Mouse (Mus musculus) granulocyte monocyte progenitor cell, adult 5-6 weeks (primary cell): ENCODE data around the gene Olfr1511. TPM values are rescaled to one million over a fixed set of nuclear protein-coding genes. Genes with fewer than 3 reads are reported as not detected.

ENCODE experiments used
- ATAC-seq: replicated peaks from 2 replicates; pipeline ENCODE4 v1.8.0; 2016; ENCODE audit warnings: mild to moderate bottlenecking, moderate TSS enrichment, inconsistent platforms; ENCODE audit not compliant: poor library complexity, severe bottlenecking
- total RNA-seq, 2 experiments: library from RNA; stranded (forward) in 1 of 2; stranded (reverse) in 1 of 2; fragments of 200-712, 200-1000 nt in 1 of 2; fragments of >200 nt in 1 of 2; fragmentation: Nextera tagmentation in 1 of 2; gene quantifications; 2 replicates each; pipeline ENCODE4 v1.2.3; 2014 to 2017

The Olfr1511 gene
- total RNA-seq (2014; fragmentation: Nextera tagmentation) (not detected in 2 replicates), total RNA-seq (2017) (not detected in 2 replicates)

DNA sequence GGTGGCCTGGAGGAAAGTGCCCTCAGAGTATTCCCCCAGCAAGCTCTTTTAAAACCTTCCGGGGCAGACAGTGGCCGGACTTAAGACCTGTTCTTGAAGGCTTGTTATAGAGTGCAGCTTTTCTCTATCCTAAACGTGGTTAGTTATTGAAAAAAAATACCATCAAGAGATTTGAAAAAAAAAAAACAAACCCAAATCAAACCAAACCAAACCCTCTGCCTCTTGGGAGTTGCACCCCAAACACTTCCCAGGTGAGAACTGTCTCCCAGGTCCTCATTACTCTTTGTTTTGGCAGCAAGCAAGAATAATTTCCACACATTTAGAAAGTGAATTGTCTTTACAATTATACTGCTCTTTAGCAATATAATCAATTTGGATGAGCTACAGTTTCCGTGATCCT is at the start of gene Olfr1511:
Gene Olfr1511, minus strand, starts transcription at position 101 of the 400 bp plus-strand sequence.
- no peak for ATAC-seq

DNA sequence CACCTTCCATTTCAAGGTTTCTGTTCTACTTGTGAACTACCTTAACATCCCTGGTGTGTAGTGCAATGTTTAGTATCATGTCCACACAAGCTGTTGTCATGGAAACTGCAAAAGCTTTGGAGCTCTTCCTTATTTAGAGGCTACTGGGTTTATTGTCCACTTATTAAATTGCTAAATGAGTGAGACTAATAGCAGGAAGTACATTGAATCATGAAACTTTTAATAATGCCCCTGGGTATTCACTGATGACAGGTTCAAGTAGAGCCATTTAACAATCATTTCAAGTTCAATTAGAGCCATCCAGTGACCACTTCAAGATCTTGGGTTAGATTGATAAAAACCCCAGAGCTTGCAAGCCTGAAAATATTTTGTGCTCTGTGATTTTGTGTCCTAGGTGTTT is 45.5 kb upstream of the Olfr1511 start, which contains the start of gene Olfr1509:
Gene Olfr1509, plus strand, starts transcription at position 301 of the 400 bp plus-strand sequence.
- ATAC-seq, result no peak

DNA sequence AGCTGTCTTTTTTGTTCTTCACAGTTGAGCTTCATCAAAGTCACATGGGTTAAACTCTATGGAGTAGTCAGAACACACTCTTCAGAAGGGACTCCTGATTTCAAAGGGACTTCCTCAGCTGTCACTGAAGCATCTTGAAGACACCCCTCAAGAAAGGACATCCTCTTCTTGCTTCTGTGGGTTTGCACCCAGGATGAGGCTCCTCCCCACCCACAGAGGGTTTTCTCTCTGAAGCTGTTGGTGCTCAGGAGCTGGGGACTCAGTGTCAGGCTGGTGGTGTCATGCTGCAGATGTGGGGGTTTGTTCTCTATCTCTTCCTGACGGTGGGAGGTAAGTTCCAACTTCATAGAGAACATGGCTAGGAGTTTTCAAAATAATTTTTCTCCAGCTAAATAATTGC is 30.5 kb upstream of the Olfr1511 start:
- ATAC-seq, result no peak

DNA sequence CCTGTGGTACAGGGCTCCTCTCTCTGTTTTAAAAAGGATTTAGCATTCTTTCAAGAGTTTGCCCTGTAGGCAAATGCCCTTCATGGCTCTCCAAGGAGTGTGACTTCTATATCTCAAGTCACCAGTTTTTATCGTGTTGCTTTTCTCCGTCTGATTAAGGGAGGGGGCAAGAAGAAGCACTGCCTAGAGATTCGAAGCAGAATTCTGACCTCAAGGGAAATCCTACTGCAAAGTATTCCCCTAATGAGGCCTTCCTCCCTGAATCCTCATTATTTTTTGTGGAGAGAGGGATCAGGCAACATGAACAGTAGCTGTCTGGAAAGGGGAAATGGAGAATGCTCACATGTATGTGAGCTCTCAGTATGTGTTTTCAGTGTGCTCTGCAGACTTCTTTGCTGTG is 17.1 kb upstream of the Olfr1511 start, which contains the start of gene Olfr1510:
Gene Olfr1510, minus strand, starts transcription at position 101 of the 400 bp plus-strand sequence.
- ATAC-seq, result no peak

DNA sequence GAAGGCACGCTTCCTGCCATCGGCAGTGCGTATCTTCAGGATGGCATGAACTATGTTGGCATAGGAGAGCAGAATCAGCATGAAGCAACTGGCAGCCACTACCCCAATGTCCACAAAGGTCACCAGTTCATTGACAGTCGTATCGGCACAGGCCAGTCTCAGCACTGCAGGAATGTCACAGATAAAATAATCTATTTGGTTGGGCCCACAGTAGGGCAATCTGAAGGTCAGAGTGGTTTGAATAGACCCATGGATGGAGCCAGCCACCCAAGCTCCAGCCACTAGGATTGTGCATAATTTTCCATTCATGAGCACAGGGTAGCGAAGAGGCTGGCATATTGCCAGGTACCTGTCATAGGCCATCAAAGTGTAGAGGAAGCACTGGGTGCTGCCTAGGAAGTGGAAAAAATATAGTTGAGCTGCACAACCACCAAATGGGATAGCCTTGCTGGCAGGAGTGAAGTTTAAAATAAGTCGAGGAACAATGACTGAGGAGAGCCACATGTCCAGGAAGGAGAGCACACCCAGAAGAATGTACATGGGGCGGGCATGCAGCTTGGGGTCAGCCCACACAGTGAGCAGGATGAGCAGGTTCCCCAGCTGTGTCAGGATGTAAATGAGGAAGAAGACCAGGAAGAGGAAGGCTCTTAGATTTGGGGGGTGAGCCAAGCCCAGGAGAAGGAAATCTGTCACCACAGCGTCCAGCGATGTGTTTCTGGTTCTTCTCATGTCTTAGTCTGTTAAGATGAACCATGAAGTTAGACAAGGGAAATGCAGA is 13.2 kb upstream of the Olfr1511 start:
- peak; percentile 98 for ATAC-seq

DNA sequence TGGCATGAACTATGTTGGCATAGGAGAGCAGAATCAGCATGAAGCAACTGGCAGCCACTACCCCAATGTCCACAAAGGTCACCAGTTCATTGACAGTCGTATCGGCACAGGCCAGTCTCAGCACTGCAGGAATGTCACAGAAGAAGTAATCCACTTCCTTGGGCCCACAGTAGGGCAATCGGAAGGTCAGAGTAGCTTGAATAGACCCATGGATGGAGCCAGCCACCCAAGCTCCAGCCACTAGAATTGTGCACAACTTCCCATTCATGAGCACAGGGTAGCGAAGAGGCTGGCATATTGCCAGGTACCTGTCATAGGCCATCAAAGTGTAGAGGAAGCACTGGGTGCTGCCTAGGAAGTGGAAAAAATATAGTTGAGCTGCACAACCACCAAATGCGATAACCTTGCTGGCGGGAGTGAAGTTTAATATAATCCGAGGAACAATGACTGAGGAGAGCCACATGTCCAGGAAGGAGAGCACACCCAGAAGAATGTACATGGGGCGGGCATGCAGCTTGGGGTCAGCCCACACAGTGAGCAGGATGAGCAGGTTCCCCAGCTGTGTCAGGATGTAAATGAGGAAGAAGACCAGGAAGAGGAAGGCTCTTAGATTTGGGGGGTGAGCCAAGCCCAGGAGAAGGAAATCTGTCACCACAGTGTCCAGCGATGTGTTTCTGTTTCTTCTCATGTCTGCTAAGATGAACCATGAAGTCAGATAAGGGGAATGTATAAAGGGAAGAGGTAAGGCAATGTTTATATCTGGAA is 6.9 kb downstream of the Olfr1511 start:
- peak; percentile 96 for ATAC-seq

DNA sequence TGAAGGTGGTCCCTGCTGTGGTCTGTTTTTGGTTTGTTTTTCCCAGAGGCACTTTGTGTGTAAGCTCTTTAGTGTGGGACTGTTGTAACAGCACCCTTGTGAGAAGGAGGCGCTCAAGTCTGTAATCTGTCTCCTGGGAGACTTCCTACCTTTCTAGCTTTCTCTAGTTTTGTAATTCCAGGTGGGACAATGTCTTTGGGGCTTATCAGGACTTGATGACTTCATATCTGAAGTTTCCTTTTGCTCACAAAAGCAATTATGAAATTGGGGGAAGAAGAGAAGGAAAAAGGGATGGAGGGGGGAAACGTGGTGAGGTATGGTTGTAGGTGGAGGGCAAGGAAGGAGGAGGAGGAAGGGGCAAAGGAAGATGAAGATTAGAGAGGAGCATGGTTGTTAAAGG is 18.1 kb downstream of the Olfr1511 start, which contains the start of gene Olfr1512:
Gene Olfr1512, minus strand, starts transcription at position 101 of the 400 bp plus-strand sequence.
- ATAC-seq, result no peak

DNA sequence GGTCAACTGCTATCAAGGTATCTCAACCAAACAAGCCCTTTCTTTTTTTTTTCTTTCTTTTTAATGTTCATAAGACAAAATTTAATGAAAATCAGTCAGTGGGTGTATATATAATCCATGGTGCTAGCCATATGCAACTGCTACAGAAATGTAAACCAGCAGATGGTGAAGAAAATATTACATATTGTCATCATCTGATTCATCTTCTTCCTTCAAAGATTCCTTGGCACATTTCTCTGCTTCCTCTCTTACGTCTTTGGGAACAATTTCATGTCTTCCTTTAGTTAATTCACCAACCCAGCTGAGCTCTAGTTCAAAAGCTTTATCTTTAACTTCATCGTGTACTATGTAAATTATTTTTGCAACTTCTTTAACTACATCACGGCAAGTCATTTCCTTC is 28.4 kb downstream of the Olfr1511 start:
- no peak for ATAC-seq

DNA sequence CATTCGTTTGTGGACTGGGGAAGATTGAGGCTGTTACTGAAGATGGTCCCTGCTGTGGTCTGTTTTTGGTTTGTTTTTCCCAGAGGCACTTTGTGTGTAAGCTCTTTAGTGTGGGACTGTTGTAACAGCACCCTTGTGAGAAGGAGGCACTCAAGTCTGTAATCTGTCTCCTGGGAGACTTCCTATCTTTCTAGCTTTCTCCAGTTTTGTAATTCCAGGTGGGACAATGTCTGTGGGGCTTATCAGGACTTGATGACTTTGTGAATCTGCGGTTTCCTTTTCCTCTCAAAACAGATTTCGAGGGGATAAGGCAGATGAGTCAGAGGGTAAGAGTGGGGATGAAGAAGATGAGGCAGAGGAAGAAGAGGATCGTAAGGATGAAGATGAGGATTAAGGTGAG is 40.9 kb downstream of the Olfr1511 start, which contains the start of gene Olfr1513:
Gene Olfr1513, minus strand, starts transcription at position 101 of the 400 bp plus-strand sequence.
- ATAC-seq, result no peak

Other genes starting within 250 kb of the Olfr1511 start
- 91.5 and 98.8 TPM in 2 replicates for gene Supt16, start 200.0 kb downstream of the Olfr1511 start, total RNA-seq (2014; fragmentation: Nextera tagmentation)
- gene Supt16, start 200.0 kb downstream of the Olfr1511 start, total RNA-seq (2017), result 229 and 242 TPM in 2 replicates
- 71.1 and 96.4 TPM in 2 replicates for gene Chd8, start 139.6 kb downstream of the Olfr1511 start, total RNA-seq (2014; fragmentation: Nextera tagmentation)
- 60.1 and 63.5 TPM in 2 replicates for gene Chd8, start 139.6 kb downstream of the Olfr1511 start, total RNA-seq (2017)
- gene Tox4, start 118.2 kb downstream of the Olfr1511 start, total RNA-seq (2014; fragmentation: Nextera tagmentation), result 44.1 and 47.1 TPM in 2 replicates
- 43.1 and 45.9 TPM in 2 replicates for gene Tox4, start 118.2 kb downstream of the Olfr1511 start, total RNA-seq (2017)
- gene Rab2b, start 117.8 kb downstream of the Olfr1511 start, total RNA-seq (2014; fragmentation: Nextera tagmentation), result 10.5 and 21.9 TPM in 2 replicates
- gene Rab2b, start 117.8 kb downstream of the Olfr1511 start, total RNA-seq (2017), result 4.1 and 8.7 TPM in 2 replicates
- 47.6 and 54.5 TPM in 2 replicates for gene Mettl3, start 92.3 kb downstream of the Olfr1511 start, total RNA-seq (2014; fragmentation: Nextera tagmentation)
- gene Mettl3, start 92.3 kb downstream of the Olfr1511 start, total RNA-seq (2017), result 33.6 and 33.7 TPM in 2 replicates
- 0.45 TPM in 1 of 2 replicates, not detected in the other for gene Sall2, start 68.6 kb downstream of the Olfr1511 start, total RNA-seq (2014; fragmentation: Nextera tagmentation)
- 0.39 and 0.46 TPM in 2 replicates for gene Sall2, start 68.6 kb downstream of the Olfr1511 start, total RNA-seq (2017)
- gene Olfr1513, start 41.0 kb downstream of the Olfr1511 start, total RNA-seq (2014; fragmentation: Nextera tagmentation), result not detected in 2 replicates
- gene Olfr1513, start 41.0 kb downstream of the Olfr1511 start, total RNA-seq (2017), result not detected in 2 replicates
- not detected in 2 replicates for gene Olfr1512, start 18.2 kb downstream of the Olfr1511 start, total RNA-seq (2014; fragmentation: Nextera tagmentation)
- gene Olfr1512, start 18.2 kb downstream of the Olfr1511 start, total RNA-seq (2017), result not detected in 2 replicates
- not detected in 2 replicates for gene Olfr1510, start 17.0 kb upstream of the Olfr1511 start, total RNA-seq (2014; fragmentation: Nextera tagmentation)
- gene Olfr1510, start 17.0 kb upstream of the Olfr1511 start, total RNA-seq (2017), result not detected in 2 replicates
- not detected in 2 replicates for gene Olfr1509, start 45.6 kb upstream of the Olfr1511 start, total RNA-seq (2014; fragmentation: Nextera tagmentation)
- not detected in 2 replicates for gene Olfr1509, start 45.6 kb upstream of the Olfr1511 start, total RNA-seq (2017)
- not detected in 2 replicates for gene Olfr1508, start 70.1 kb upstream of the Olfr1511 start, total RNA-seq (2014; fragmentation: Nextera tagmentation)
- not detected in 2 replicates for gene Olfr1508, start 70.1 kb upstream of the Olfr1511 start, total RNA-seq (2017)
- gene Olfr1507, start 98.4 kb upstream of the Olfr1511 start, total RNA-seq (2014; fragmentation: Nextera tagmentation), result not detected in 2 replicates
- gene Olfr1507, start 98.4 kb upstream of the Olfr1511 start, total RNA-seq (2017), result not detected in 2 replicates